Mouse (Mus musculus): ENCODE measurements at regions not wholly inside any gene's neighbourhood (a gene's known extent, or its start where the extent isn't known, plus 50 kb on each side); places are given as distances from the start of the nearest gene placed in this dataset.
A peak's percentile ranks its signal among the peaks of the same experiment; 100 is the strongest.
"Not testable (repeated sequence)": the region's sequence is repeated elsewhere in the genome, so short reads cannot be mapped to it uniquely, and the experiment has no call there.

DNA sequence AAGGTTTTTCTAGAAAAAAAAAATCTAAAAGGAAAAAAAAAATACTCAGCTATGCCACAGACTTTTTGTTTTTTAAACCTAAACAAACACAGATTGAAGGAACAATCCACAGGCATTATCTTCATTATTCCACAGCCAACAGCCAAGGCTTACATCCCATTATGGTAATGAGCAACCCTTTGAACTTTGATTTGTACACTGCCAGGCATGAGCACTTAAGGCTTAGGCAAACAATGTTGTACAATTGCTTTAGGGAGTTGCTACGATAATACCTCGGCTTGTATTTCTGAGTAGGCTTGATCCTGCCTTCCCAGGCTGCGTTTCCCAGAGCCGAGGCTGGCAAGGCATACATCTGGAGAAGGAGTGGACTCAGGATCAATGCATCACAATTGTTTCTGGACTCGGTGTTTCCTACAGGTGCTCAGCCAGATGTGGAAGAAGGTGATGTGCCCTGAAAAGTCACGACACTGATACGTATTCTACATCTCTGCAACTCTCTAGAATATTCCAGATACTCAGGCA lies 409.0 kb upstream of the Igfbp7 start:
- DNase-seq (ENCODE audit: low read depth, low spot score), result no peak

DNA sequence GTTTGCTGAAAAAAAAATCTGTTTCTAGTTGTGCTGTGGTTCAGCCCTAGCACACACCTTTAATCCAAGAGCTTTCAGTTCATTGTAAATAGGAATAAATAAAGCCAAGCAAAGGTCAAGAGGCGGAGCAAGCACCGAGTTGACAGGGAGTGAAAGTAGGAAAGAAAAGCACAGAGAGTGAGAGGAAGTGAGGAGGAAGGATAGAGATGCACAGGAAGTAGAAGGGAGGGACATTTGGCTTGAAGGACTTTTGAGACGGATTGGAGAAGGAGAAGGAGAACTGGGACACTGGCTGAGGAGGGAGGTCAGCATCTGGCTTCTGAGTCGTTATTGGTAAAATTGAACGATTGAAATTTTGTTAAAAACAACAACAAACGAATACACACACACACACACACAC lies 402.0 kb upstream of the Igfbp7 start:
- DNase-seq (ENCODE audit: low read depth, low spot score), result no peak

DNA sequence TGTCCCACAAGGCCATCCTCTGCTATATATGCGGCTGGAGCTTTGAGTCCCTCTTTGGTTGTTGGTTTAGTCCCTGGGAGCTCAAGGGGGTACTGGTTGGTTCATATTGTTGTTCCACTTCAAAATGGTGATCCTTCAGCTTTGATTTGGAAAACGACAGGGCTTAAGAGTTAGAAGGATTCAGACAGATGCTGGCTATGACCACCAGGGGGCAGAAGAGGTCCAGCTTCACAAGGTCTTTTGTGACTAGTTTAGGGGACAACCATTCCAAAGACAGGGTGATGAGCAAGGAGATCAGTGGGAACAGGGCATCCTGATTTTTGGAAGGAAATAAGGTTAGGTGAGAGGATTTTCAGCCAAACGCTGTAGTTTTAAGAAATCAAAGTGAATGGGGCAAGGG lies 399.9 kb upstream of the Igfbp7 start:
- DNase-seq (ENCODE audit: low read depth, low spot score), result peak; percentile 73

DNA sequence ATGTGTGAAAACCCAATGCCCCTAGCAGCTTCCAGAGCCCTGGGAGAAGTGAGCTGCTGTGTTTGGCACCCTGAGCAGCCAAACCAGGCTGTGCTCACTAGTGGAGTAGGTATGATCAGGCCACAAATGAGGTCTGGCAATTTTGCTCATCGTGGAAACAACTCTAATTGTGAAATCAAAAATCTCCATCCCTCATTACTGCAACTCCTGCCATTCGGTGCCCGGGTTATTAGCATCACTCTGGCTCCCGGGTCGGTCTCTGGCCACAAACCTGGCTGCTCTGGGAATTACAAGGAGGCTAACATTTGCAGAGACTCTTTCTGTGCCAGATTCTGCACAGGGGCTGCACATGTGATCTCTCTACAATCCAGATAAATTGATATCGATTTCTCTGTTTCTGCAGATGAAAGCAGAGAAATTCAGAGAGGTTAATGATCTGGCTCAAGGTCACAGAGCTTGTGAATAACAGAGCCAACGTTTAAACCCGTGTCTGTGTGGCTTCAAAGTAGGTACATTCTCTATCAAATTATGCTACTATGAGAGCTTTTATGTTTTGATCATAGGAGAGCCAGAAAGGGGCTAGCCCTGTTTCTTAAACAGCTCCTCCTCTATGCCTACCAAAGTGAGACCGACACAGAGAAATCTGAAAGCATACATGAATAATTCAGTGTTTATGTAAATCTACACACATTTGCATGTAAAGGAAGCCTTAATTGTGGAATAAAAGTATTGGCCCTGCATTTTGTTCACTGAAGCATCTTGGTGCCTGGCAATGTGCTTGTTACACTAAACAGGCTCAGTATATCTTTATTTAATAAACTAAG lies 398.7 kb upstream of the Igfbp7 start:
- DNase-seq (ENCODE audit: low read depth, low spot score), result no peak

DNA sequence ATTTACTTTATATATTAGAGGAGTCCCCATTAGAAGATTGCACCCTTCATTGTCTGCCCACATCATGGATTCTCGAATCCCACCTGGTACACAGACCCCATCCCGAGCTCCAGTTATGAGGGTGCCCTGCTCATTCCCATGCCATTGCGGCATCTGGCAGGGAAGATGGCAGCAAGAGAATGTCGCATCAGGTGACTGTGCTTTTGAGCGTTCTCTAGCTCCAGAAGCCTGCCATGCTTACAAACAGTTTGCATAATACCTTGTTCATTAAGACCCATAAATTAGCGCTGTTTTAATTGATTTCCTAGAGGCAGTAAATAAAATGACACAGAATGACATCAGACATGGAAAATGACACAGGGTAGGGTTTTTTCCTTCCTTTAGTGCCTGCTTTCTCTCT lies 398.0 kb upstream of the Igfbp7 start:
- no peak for DNase-seq (ENCODE audit: low read depth, low spot score)

DNA sequence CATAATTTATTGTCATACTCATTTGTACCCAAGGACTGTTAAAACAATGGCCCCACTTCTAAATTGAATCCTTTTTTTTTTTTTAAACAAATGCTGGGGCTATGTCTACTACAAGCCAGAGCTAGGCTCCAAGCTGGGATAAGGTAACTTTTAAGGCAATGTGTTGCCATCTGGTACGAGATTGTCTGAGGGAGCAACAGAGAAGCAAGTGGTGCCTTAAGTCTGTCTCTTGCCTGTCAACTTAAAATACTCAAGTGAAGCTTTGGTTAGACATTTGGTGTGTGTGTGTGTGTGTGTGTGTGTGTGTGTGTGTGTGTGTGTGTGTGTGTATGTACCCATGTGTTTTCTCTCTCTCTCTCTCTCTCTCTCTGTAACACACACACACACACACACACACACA lies 397.5 kb upstream of the Igfbp7 start:
- no peak for DNase-seq (ENCODE audit: low read depth, low spot score)

DNA sequence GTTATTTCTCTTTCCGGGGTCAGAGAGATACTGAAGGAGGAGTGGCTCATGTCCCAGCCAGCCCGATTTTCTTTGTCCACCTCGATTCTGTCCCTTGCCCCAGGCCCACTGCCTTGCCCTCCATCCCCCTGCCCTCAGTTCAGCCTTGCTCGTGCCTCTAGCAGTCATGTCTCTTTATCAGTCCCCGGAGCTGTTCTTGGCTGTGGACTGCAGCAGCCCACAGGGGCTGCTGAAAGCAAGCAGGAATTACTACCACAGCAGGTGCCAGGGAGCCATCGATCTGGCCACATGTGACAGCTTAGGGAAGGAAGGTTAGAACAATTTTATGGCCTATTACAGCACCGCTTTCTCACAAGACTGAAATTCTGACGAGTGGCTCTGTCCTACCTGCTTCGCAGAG lies 396.3 kb upstream of the Igfbp7 start:
- no peak for DNase-seq (ENCODE audit: low read depth, low spot score)

DNA sequence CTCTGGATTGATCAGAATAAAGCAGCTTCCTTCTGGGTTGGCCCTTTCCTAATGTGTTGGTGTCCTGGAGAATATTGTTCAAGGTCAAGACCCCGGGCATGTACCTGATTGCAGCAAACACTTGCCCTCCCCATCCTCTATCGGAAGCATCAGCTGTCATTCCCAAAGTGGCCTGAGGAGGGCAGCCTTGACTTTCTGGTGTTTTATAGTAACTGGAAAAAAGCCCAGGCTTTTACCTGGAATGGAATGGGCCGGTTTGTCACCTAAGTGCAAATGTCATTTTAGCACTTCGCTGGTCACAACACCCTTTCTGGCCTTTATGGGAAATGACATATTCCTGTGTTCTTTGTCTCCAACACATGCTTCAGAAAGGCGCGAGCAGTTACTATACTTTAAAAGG lies 395.7 kb upstream of the Igfbp7 start:
- peak; percentile 44 for DNase-seq (ENCODE audit: low read depth, low spot score)

DNA sequence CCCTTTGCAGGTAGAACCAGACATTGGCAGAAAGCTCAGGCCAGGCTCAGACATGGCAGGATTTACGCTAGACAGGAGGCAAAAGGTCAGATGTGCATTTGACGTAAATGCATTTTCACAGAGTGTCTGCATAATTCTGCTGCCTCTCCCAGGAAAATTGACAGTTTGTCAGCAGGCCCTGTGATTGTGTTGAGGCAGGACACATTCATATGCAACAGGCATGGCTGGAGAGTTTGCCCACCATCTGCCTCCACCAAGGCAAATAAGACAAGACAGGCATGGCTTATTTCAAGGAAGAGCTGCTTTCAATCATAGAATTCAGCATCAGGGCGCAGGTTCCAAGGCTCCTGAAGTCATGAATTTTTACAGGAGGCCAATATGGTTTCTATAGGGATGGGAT lies 389.1 kb upstream of the Igfbp7 start:
- DNase-seq (ENCODE audit: low read depth, low spot score), result no peak

DNA sequence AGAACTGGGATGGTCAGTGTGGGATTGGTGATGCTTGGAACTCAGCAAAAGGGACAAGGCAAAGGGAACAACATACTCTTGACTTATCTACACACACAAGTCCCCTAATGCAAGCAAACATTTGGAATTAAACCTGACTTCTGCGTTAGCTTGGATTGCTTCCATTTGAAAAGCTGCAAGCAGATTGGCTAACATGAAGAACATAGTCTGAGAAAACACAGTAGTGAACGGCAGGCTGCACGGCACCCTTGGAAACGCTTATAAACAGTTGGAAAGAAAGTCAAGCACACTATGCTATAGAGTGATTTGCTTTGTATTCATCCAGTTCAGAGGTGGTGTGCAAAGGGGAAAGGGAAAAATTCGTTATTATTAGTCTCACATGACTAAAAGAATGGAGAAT lies 387.9 kb upstream of the Igfbp7 start:
- no peak for DNase-seq (ENCODE audit: low read depth, low spot score)

DNA sequence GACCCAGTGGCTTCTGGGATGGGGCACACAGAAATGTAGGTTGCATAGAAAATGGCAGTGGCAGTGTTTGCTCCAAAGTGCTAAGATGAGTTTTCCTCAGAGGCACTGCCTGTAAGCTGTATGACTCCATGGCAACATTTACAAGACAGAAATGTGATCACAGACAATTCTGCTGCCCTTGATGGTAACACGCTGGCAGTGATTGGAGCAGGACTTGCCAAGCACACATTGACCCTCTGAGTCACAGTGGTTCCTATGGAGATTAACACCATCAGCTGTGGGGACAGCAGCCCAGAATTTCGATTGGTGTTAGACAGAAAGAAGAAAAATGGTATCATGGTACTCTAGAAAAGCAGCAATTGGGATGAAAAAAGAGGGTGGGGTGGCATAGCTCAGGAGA lies 376.1 kb upstream of the Igfbp7 start:
- no peak for DNase-seq (ENCODE audit: low read depth, low spot score)

DNA sequence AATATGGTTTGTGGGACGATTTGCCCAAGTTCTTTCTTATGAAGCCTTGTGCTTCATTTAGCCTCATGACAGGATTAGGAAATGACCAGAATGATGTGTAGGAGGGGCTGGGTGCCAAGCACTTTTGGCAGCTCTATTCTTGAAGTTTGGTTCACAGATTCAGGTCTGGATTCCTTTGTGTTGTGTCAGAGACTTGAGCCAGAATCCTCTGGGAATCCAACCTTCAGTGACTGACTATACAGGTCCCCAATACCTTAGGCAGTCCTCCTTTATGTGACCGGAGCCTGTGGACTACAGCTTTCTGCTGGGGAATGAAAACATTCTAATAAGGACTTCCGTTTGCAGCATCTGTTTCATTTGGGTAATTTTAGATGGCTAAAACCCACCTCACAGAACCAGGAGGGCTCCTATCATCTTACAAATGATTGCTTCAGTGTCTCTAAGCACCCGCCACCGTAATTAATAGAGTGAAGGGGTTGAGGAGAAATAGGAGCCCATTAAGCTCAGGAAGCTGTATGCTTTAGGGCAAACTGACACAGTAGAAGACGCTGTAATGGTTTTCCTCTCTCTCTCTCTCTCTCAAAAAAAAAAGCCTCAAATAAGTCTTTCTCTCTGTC lies 354.7 kb upstream of the Igfbp7 start:
- DNase-seq (ENCODE audit: low read depth, low spot score), result no peak

DNA sequence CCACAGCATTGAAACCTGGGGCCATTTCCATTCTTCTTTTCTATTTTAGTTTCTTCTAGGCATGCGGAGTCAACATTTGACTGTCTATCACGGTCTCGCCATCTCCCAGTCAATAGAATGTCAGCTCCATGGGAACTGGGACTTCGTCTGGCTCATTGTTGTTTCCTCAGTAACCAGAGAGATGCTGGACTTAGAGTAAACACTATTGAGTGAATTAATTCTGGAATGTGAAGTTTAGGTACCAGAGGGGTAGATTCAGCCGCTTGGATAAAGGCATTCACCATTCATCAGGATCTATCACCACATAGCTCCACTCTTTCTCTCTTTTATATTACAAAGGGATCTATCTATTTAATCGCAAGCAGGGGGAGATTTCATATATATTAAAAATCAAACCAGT lies 354.2 kb upstream of the Igfbp7 start:
- no peak for DNase-seq (ENCODE audit: low read depth, low spot score)

DNA sequence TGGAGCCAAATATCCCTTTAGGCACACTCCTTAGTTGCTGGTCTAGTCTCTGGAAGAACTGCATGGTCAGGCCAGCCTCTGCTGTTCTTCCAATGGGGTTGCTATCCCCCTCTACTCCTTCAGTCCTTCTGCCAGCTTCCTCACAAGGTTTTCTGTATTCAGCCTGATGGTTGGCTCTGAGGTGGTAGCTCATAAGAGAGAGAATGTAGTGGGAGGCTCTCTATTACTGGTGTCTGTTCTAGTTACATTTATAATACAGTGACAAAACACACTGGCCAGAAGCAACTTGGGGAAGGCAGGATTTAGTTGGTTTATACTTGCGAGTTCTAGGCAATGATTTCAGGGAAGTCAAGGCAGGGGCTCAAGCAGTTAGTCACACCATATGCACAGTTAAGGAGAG lies 341.1 kb upstream of the Igfbp7 start:
- no peak for DNase-seq (ENCODE audit: low read depth, low spot score)

DNA sequence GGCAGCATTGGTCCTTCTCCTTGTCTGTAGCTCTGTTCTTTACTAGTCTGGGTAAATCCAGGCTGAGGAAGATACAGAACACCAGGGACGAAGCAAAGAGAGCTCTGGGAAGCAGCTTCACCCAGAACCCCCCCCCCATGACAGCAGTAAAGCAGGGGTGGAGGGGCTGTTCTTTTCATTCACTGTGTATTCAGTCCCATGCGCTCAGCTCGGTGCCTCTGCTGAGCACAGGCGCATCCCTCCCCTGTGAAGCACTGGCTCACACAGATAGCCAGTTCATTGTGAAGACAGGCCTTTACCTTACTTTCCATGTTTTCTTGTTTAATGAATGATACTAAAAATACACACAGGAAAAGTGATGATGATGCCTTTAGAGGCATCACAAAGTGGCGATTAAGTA lies 338.8 kb upstream of the Igfbp7 start:
- no peak for DNase-seq (ENCODE audit: low read depth, low spot score)

DNA sequence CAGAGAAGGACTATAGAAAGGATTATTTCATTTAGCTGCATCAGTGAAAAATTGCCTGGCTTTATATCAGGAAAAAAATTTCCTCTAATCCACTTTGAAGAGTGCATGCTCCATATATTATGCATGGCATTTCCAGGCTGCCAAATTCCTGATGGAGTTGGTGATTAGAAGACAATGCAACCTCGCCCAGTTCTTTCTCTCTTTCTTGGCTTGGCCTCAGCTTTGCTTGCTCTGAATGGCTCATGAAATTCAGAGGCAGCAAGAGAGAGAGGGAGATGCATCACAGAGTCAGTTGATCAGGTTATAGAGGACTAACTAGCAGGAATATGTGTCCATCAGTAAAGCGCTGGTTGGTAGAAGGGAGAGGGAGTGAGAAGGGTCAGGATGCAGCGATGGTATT lies 335.6 kb upstream of the Igfbp7 start:
- DNase-seq (ENCODE audit: low read depth, low spot score), result no peak

DNA sequence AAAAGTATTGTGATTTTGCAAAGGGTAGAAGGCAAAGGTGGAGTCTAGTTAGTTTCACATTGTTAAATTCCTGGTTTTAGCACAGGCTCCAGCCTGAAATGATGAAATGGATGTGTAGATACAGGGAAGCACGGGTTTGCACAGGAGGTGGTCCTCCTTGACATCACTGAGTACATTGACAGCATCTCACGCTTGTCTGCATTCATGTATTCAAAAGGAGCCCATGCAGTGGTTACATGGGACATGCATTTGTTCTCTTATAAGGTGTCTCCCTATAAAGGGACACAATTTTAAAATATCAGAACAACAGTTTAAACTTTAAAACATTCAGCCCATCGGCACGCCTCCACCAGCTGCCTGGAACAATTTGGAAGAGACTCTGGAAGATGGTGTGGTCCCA lies 322.4 kb upstream of the Igfbp7 start:
- not testable (repeated sequence) for DNase-seq (ENCODE audit: low read depth, low spot score)

DNA sequence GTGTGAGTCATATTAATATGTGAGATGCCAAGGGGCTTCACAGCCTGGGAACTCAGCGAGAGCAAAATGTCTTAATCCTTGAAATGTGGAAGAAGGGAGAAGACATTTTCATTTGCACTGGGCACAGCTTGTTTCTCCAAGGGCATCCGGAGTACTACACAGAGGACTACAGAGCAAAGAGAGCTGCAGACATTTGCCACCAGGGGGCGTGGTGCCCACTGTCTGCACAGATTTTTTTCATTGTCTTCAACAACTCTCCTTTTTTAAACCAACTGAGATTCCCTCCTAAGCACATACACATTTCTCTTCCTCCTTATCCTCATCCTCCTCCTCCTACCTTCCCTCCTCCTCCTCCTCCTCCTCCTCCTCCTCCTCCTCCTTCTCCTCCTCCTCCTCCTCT lies 273.8 kb upstream of the Igfbp7 start:
- DNase-seq (ENCODE audit: low read depth, low spot score), result no peak

DNA sequence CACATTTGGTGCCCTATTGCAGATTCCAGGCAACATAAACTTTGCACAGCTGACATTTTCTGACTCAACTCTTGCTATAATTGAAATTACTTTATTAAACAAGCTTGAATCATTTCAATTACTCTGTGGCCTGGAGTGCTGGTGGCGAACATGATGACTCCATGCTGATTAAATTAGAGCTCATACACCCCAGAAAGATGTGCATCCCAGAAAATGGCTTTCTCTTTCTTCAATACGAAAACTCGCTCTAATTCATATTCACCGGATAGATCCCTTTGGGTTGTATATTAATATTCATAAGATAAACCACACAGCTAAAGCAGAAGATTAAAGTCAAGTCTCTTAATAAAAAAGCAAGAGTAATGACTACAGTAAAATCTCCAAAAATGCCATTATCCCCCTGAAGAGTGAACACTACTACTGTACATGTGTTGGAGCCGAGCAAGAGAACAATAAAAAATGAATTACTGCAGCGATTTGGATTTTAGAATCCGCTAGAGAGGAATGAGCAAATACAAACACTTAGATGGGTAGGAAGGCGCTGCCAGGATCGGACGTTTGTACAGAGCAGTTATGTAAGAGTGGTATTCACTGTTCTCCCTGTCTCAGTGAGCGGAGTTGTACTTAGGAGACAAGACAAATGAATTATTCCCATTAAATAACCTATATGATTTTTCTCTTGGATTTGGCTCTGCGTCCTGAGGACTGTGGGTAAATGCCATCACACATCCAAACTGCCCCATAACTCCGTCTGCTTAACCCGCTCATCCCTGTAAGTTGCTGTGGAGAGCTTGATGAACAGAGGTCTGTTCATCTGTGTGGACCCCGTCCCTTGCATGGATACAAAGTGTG lies 264.5 kb upstream of the Igfbp7 start:
- no peak for DNase-seq (ENCODE audit: low read depth, low spot score)

DNA sequence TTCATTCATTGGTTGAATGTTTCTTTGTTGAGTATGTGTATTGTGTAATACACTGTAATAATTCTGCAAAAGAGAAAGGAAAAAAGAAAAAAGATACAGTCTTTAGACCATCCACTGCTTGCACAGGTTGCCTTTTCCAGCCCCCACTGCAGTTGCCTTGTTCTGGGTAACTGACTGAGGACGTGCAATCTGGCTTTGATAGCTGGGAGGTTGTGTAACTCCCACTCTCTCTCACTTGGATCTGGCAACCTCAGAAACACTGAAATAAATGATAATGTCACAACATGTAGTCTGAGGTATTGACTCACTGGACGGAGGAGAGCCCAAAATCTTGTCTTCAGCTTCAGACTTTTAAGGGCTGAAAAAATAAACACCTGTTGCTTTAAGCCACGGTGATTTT lies 255.3 kb upstream of the Igfbp7 start:
- no peak for DNase-seq (ENCODE audit: low read depth, low spot score)

DNA sequence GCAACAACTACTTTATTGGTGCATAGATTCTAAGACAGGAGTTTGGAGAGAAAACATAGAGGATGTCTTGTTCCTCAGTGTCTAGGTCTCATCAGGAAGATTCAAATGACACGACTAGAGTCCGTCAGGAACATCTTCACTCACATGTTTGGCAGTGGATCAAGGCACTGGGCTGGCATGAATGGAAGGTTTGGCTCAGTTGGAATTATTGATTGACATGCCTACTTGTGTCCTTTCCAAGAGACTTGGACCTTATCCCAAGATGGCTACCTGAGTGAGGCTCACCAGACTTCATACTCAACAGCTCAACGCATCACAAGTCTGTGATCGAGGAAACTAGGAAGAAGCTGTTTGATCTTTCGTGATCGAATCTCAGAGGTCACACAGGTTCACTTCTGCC lies 251.2 kb upstream of the Igfbp7 start:
- no peak for DNase-seq (ENCODE audit: low read depth, low spot score)

DNA sequence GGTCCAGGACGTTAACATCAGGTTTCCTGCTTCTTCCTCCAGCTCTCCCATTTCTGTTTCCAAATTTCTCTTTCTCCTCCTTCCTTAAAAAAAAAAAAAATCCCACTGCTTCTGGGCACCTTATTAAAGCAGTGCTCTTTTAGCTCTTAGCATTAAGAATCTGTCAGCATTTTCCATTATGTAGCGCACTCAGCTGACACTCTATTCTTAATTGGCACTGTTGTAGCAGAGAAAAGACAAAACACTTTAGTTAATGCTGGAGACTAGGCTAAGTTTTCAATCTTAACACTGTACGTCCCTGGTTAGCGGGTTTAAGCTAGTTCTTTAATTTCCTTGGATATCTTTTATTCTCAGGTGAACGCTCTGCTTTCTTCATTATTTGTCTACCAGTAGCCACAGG lies 236.8 kb upstream of the Igfbp7 start:
- no peak for DNase-seq (ENCODE audit: low read depth, low spot score)
